Mouse (Mus musculus) neural tube, embryonic 15.5 days (tissue): Measurements from ENCODE around the gene Otud7b. TPM values are rescaled to one million over a fixed set of nuclear protein-coding genes. Genes with fewer than 3 reads are reported as not detected.
A peak's percentile ranks its signal among the peaks of the same experiment; 100 is the strongest.

Source experiments
- ATAC-seq: fragments of 200-750 bp; cut with Nextera tagmentation; 2 replicates; pipeline ENCODE4 v1.8.0; 2017; ENCODE audit warnings: mild to moderate bottlenecking, moderate TSS enrichment, moderate library complexity; ENCODE audit not compliant: low FRiP score
- H3K27ac ChIP-seq: fragments of 300-500 bp; sonication (generic); replicated peaks from 2 replicates; pipeline ENCODE4 v1.5.1; 2015; ENCODE audit warnings: mild to moderate bottlenecking, inconsistent platforms
- H3K27me3 ChIP-seq: fragments of 300-500 bp; sonication (generic); replicated peaks from 2 replicates; pipeline ENCODE4 v1.6.1; 2015; ENCODE audit warnings: inconsistent platforms
- H3K36me3 ChIP-seq: fragments of 300-500 bp; sonication (generic); 2 replicates; pipeline ENCODE4 v1.6.1; 2015; ENCODE audit warnings: inconsistent platforms
- H3K4me1 ChIP-seq: fragments of 300-500 bp; sonication (generic); 2 replicates; pipeline ENCODE4 v1.6.1; 2015; ENCODE audit warnings: inconsistent platforms
- H3K4me2 ChIP-seq: fragments of 300-500 bp; sonication (generic); 2 replicates; pipeline ENCODE4 v1.6.1; 2015; ENCODE audit warnings: inconsistent platforms, mild to moderate bottlenecking, moderate library complexity
- H3K4me3 ChIP-seq: fragments of 300-500 bp; sonication (generic); replicated peaks from 2 replicates; pipeline ENCODE4 v1.5.1; 2015; ENCODE audit warnings: mild to moderate bottlenecking, inconsistent platforms
- H3K9ac ChIP-seq: fragments of 300-500 bp; sonication (generic); replicated peaks from 2 replicates; pipeline ENCODE4 v1.6.1; 2015; ENCODE audit warnings: mild to moderate bottlenecking, inconsistent platforms
- H3K9me3 ChIP-seq: fragments of 300-500 bp; sonication (generic); replicated peaks from 2 replicates; pipeline ENCODE4 v1.6.1; 2016; ENCODE audit warnings: inconsistent platforms
- WGBS: fragments of 180-500 bp; shearing (Covaris S2); methylation state at CpG from one replicate; pipeline ENCODE4 v1.1.7; 2015; ENCODE audit warnings: mixed read lengths; 5-methylcytosine and 5-hydroxymethylcytosine counted together
- polyA plus RNA-seq: library from polyadenylated mRNA; unstranded; fragments of >200 nt; fragmentation: Nextera tagmentation; extraction: Ambion mirVana; gene quantifications from 2 replicates; pipeline ENCODE4 v1.2.1, GENCODE M21; 2015

The Otud7b gene
- polyA plus RNA-seq, 1 experiment from 2014 or later, result 10.5 TPM

DNA sequence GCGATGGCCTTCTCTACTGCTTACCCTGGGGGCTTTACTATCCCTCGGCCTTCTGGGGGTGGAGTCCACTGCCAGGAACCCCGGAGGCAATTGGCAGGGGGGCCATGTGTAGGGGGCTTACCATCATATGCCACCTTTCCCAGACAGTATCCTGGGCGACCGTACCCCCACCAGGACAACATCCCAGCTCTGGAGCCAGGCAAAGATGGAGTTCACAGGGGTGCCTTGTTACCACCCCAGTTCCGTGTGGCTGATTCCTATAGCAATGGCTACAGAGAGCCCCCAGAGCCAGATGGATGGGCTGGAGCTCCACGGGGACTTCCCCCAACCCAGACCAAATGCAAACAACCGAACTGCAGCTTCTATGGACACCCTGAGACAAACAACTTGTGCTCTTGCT lies 51.2 kb downstream of the Otud7b start:
- H3K9ac ChIP-seq, result no peak overlapping the region
- ATAC-seq, result no peak
- peaks cover 51% of the 10 kb centered on the region for H3K36me3 ChIP-seq
- WGBS, result 86% methylated on average over 8 of the region's 8 CpGs
- H3K4me1 ChIP-seq, result peaks cover 5% of the 10 kb centered on the region
- no peak overlapping the region for H3K27ac ChIP-seq
- no peak overlapping the region for H3K4me2 ChIP-seq
- no peak overlapping the region for H3K4me3 ChIP-seq
- no peaks in the 10 kb centered on the region for H3K9me3 ChIP-seq
- H3K27me3 ChIP-seq, result no peaks in the 10 kb centered on the region

DNA sequence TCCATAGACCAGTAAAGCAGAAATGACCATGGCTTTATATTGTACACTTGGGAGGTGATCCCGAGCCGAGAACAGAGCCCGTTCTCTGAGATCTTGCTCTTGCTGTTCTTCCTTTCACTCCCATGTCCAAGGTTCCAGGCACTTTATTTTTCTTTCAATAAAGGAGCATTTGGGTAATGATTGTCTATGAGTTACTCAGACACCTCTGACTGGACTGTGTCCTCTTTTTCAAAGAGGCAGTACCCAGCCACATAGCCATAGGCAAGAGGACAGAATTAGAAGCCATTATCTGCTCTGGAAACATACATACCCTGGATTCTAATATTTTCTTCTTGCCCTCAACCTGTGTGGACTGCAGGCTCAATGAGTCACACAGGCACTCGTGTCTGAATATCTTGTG lies 55.5 kb downstream of the Otud7b start:
- no peak overlapping the region for H3K4me3 ChIP-seq
- WGBS, result 77% methylated on average over 4 of the region's 4 CpGs

DNA sequence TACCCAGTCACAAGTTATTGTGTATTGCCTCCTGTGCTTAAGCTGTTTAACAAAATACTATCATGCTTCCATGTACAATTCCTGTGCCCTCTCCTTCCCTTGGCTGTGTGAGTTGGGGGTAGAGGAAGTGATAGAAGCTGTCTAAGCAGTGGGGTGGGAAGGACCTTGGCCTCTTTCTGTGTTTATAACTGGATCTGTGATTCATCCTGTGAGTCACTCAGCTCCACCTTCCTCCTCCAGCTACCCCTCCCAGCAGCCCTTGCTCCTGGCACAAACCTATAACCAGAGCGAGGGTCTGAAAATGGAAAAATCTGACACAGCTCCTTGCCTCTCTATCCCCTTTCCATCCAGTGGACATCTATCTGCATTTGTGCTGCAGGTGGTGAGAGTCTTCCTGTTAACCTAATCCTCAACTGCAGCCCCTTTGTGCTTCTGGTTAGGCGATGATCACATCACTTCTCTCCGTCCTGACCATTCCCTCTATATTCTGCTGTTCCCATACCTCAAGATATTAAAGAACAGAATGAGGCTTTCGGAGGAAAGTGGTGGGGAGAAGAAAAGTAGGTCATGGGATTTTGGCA lies 56.0 kb downstream of the Otud7b start:
- H3K4me2 ChIP-seq, result peak overlapping the region; percentile 97
- no peaks in the 10 kb centered on the region for H3K27me3 ChIP-seq
- peaks cover 7% of the 10 kb centered on the region; the same call in 1 of the 2 replicates for H3K36me3 ChIP-seq
- no peak for ATAC-seq
- H3K27ac ChIP-seq, result peak overlapping the region; percentile 78
- no peak overlapping the region for H3K9ac ChIP-seq
- H3K4me1 ChIP-seq, result peaks cover 32% of the 10 kb centered on the region
- no peaks in the 10 kb centered on the region for H3K9me3 ChIP-seq
- WGBS, result 57% methylated on average over 4 of the region's 4 CpGs
- H3K4me3 ChIP-seq, result 0 out of 2 replicates have a peak overlapping the region, but pooled peaks have one; percentile 49

More for the DNA sequence above, 55.5 kb downstream of the Otud7b start:
- ATAC-seq, result no peak
- Histone ChIP-seq H3K36me3 (peaks cover 12% of the 10 kb centered on the region), H3K4me2 (0 out of 2 replicates have a peak overlapping the region, but pooled peaks have one; percentile 97), H3K9ac (no peak overlapping the region), H3K27me3 (no peaks in the 10 kb centered on the region), H3K9me3 (no peaks in the 10 kb centered on the region), H3K27ac (peak overlapping the region; percentile 78; the same call in 1 of the 2 replicates), H3K4me1 (peaks cover 32% of the 10 kb centered on the region)

DNA sequence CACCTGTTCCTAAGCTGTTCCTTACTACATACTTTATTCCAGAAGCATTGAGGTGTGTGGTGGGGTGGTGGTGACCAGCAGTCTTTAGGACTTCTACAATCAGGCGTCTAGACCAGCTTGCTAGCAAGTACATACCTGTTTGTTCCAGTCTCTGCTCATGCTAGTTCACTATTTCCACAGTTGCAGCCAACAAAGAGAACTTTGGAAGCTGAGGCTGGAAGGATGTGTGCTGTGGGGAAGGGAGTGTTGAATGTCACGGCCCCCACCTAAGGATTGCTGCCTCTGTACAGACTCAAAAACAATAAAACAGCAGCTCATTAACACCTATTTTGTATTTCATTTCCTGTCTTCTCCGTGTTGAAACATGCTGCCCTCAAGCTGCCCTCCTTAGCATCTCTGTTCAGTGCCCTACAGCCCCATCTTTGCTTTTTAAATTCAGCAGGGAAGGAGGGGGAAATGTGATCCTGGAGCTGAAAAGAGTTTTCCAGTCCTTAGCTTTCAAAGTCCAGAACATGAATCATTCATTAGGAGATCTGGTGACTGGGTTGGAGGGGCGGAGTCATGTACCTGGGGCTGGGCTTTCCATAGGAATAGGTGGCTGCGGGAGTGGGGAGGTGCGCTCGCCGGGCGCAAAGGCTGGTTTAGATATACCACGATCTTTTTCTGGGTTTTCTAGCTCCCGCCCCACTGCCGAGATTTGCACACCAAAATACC lies 56.6 kb downstream of the Otud7b start:
- H3K27ac ChIP-seq, result peak overlapping the region; percentile 78
- H3K27me3 ChIP-seq, result no peaks in the 10 kb centered on the region
- peak overlapping the region; percentile 61 for H3K9ac ChIP-seq
- peak overlapping the region; percentile 49 for H3K4me3 ChIP-seq
- 2% methylated on average over 12 of the region's 12 CpGs for WGBS
- H3K9me3 ChIP-seq, result no peaks in the 10 kb centered on the region
- peak; percentile 85 for ATAC-seq
- peaks cover 32% of the 10 kb centered on the region for H3K4me1 ChIP-seq
- H3K4me2 ChIP-seq, result peak overlapping the region; percentile 97
- peaks cover under 1% of the 10 kb centered on the region; the same call in 1 of the 2 replicates for H3K36me3 ChIP-seq

DNA sequence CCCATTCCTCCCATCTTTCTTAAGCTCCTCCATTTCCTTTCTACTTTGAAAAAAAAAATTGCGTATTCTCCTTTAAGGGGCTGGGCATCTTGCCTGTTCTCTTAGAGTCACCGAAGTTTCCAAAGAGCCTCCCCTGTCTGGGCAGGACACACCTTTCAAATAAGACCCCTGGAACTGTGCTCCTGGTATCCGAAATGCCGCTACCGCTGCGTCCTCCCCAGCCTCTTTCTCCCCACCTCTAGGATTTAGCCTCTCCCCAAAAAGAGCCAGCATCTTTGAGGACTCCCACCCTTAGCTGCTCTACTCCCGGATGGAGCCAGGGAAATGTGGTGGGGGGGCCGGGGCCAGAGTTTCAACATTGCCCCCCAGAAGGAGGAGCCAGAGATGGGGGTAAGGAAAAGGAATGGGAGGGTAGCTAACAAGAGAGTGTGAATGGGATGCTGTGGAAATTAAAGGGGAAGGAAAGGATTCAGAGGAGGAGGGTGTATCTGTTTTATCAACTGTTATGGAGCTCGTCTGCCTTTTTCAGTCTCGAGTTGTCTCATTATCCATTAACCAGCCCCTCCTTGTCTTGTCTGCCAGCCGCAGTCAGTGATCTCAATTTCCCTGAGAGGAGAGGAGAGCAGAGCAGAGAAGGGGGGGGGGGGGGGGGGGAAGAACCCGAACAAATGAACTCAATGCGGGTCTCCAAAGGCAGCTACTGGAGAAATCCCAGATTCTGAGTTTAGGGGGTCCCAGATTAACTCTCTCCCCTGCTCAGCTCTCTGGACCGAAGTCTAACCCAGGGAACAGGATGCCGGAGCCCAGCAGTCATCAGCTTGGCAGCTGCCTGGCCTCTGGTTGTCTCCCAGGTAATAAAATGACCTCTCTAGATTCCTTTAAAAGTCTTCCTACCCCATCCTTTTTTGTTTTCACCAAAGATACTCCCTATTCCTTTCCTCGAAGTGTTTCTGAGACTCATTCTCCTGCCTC lies 57.8 kb downstream of the Otud7b start, which contains the start of gene Mtmr11:
Gene Mtmr11 (plus strand): TSS at position 136 of the 972 bp plus-strand sequence.
- peaks cover 32% of the 10 kb centered on the region for H3K4me1 ChIP-seq
- peak within 1 kb of the TSS; percentile 97 for H3K4me2 ChIP-seq
- peak within 1 kb of the TSS; percentile 49 for H3K4me3 ChIP-seq
- no peaks in the 10 kb centered on the region for H3K27me3 ChIP-seq
- peak within 1 kb of the TSS; percentile 78 for H3K27ac ChIP-seq
- peak; percentile 62 for ATAC-seq
- H3K9ac ChIP-seq, result peak within 1 kb of the TSS; percentile 61
- H3K36me3 ChIP-seq, result no peaks in the 10 kb centered on the region
- 2% methylated on average over 16 of the region's 16 CpGs for WGBS
- no peaks in the 10 kb centered on the region for H3K9me3 ChIP-seq

DNA sequence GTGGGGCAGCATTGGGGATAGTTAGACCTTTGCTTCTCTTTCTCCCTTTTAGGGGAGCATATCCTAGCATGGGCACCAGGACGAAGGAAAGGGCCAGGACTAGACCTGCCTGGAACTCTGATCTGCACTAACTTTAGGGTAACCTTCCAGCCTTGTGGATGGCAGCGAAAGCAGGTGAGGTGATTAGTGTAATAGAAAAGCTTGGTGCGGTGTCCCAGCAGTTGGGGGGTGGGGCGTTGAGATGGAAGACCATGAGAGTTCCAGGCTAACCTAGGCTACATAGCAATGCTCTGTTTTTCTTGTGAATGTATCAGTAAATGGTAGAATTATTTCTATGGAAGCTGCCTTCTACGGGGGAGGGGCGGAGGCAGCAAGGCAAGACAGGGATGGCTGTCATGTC lies 58.7 kb downstream of the Otud7b start:
- Histone ChIP-seq H3K27ac (no peak overlapping the region), H3K4me3 (peak overlapping the region; percentile 49), H3K27me3 (no peaks in the 10 kb centered on the region), H3K36me3 (no peaks in the 10 kb centered on the region), H3K4me1 (peaks cover 32% of the 10 kb centered on the region), H3K9me3 (no peaks in the 10 kb centered on the region), H3K9ac (no peak overlapping the region), H3K4me2 (peak overlapping the region; percentile 97)
- 89% methylated on average over 6 of the region's 6 CpGs for WGBS
- no peak for ATAC-seq

DNA sequence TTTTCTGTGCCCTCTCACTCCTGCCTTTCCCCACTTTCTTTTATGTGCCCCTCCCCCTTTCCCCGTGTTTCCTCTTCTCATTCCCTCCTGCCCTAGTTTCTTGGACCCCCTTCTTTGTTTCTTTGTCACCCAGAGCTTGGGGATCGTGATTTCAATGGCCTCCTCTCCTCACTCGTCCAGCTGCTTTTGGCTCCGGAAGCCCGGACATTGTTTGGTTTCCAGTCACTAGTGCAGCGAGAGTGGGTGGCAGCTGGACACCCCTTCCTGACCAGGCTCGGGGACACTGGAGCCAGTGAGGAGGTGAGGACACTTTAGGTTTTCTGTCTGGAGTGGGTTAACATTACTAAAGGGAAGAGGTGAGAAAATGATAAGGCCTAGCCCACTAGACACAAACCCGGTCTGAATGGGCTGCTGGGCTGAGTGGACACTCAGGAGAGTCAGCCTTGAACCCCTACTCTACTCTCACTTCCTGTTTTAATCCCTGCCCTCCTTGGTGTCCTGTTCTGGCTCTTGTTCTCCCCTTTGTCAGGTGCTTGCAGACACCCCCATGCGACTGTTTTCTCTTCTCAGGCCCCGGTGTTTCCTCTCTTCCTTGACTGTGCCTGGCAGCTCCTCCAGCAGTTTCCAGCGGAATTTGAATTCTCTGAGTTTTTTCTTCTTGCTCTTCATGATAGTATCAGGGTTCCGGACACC lies 64.3 kb downstream of the Otud7b start:
- no peaks in the 10 kb centered on the region for H3K27me3 ChIP-seq
- H3K9ac ChIP-seq, result no peak overlapping the region
- H3K4me1 ChIP-seq, result peaks cover 26% of the 10 kb centered on the region
- no peaks in the 10 kb centered on the region for H3K9me3 ChIP-seq
- H3K4me2 ChIP-seq, result no peak overlapping the region
- H3K4me3 ChIP-seq, result no peak overlapping the region
- 70% methylated on average over 12 of the region's 12 CpGs for WGBS
- H3K27ac ChIP-seq, result no peak overlapping the region
- H3K36me3 ChIP-seq, result no peaks in the 10 kb centered on the region
- no peak for ATAC-seq

DNA sequence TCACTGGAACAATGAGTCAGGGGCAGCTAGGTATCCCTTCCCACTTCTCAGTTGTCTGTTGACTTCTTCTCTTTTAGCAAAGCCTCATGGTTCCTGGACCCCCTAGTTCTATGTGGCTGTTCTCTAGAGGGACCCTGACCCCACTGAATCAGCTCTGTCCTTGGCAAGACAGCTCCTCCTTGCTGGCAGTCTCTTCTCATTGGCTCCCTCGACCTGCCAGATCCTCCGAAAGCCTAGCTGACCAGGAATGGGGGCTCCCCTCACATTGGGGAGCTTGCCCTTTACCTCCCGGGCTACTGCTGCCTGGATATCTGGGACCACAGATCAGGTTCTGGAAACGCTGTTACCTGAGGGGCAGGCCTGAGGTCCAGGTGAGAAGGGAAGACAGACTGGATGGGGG lies 65.9 kb downstream of the Otud7b start:
- Histone ChIP-seq H3K9ac (peak overlapping the region; percentile 18; the same call in 1 of the 2 replicates), H3K36me3 (peaks cover 14% of the 10 kb centered on the region), H3K4me3 (no peak overlapping the region), H3K4me2 (no peak overlapping the region), H3K27ac (no peak overlapping the region), H3K4me1 (peaks cover 37% of the 10 kb centered on the region), H3K27me3 (no peaks in the 10 kb centered on the region), H3K9me3 (no peaks in the 10 kb centered on the region)
- WGBS, result 88% methylated on average over 4 of the region's 4 CpGs
- ATAC-seq, result no peak

DNA sequence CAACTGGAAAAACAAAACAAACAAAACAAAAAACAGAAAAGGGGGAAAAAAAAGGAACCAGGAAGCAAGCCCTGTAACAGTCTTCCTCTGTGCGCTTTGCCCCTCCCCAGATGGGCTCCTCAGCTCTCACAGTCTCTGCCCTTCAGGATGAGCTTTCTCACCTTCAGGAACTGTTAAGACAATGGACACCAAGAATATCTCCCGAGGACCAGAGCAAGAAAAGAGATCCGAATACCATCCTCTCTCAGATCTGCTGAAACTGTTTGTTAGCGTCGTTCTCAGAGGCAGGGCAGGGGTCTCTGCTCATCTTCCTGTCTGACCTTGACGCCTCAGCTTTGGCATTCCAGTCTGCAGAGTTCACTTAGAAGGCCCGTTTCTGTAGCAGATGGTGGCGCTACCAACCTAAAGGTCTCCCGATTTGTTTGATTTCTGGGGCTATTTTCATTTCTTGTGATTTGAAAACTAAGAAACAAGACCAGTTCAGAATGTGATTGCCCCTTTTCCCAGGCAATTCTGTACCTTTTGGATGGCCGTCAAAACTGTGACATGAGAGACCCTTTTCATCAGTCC lies 66.7 kb downstream of the Otud7b start:
- Histone ChIP-seq H3K27ac (peak overlapping the region; percentile 98), H3K4me1 (peaks cover 42% of the 10 kb centered on the region), H3K4me3 (peak overlapping the region; percentile 85), H3K36me3 (peaks cover 20% of the 10 kb centered on the region), H3K4me2 (peak overlapping the region; percentile 98), H3K9ac (peak overlapping the region; percentile 87; the same call in 1 of the 2 replicates), H3K9me3 (no peaks in the 10 kb centered on the region), H3K27me3 (no peaks in the 10 kb centered on the region)
- WGBS, result 75% methylated on average over 10 of the region's 10 CpGs
- ATAC-seq, result no peak

DNA sequence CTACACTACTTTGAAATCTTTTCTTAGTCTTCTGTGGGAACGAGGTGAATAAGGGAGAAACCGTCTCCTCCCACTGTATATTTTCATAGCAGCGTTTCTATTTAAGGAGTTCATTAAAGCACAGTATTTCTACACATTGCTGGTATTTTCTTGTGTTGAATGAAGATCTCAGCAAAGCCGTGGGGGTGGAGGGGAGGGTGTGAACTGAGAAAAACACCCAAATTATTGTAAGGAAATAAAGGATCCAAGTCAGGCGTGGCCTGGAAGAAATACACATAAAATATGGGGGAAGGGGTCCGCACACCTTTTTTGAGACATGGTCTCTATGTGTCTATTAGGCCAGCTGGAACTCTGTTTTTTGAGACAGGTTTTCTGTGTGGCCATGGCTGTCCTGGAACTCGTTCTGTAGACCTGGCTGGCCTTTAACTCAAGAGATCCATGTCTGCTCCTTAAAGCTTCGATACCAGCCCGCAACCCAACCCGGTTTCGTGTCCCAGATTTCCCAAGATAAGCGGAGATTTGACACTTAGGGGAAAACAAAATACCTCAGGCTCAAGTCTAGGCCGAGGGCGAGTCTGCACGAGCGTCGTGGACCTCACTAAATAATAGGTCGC lies 67.4 kb downstream of the Otud7b start:
- Histone ChIP-seq H3K4me2 (peak overlapping the region; percentile 98), H3K4me3 (peak overlapping the region; percentile 85), H3K9ac (peak overlapping the region; percentile 87), H3K27me3 (no peaks in the 10 kb centered on the region), H3K4me1 (peaks cover 45% of the 10 kb centered on the region), H3K36me3 (peaks cover 27% of the 10 kb centered on the region), H3K27ac (peak overlapping the region; percentile 98), H3K9me3 (no peaks in the 10 kb centered on the region)
- ATAC-seq, result peak; percentile 29
- 21% methylated on average over 18 of the region's 18 CpGs for WGBS
